Mouse (Mus musculus) lung, adult 2 months (tissue): ENCODE results near the gene Troap.

Experiments
- CTCF ChIP-seq: fragments of 200-500 bp; IDR thresholded peaks from 2 replicates; pipeline ENCODE4 v1.5.1; 2011; ENCODE audit warnings: mild to moderate bottlenecking, low read length, control low read depth; ENCODE audit not compliant: insufficient read depth
- POLR2A ChIP-seq: fragments of 200-500 bp; IDR thresholded peaks from 2 replicates; pipeline ENCODE4 v1.6.1; 2011; ENCODE audit warnings: low read depth, mild to moderate bottlenecking, control low read depth, low read length, borderline replicate concordance; ENCODE audit errors: extremely low read depth

- TF ChIP-seq CTCF: no peak
- no peak for TF ChIP-seq POLR2A
Observed at GRCm38 (mm10) chr15:99111809-99112208, 37.4 kb downstream of the Troap start.
